Mouse (Mus musculus) liver, adult 2 months (tissue): Measurements from ENCODE around the gene Rufy1. TPM values are rescaled to one million over a fixed set of nuclear protein-coding genes. Genes with fewer than 3 reads are reported as not detected.
"Not testable (repeated sequence)": the region's sequence is repeated elsewhere in the genome, so short reads cannot be mapped to it uniquely, and the experiment has no call there.

Experiments used
- DNase-seq: peaks from one replicate; pipeline ENCODE4 v3.0.0-alpha.2; 2011; ENCODE audit warnings: low read depth, low spot score; ENCODE audit errors: extremely low read depth
- H3K27ac ChIP-seq: fragments of 200-500 bp; replicated peaks from 2 replicates; pipeline ENCODE4 v1.5.1; 2012; ENCODE audit warnings: low read depth, mild to moderate bottlenecking, control low read depth, inconsistent platforms, low read length; ENCODE audit not compliant: insufficient read depth
- H3K27me3 ChIP-seq: fragments of 200-500 bp; 2 replicates; pipeline ENCODE4 v1.6.1; 2012; ENCODE audit warnings: mild to moderate bottlenecking, moderate library complexity, low read length, inconsistent platforms; ENCODE audit not compliant: control insufficient read depth, insufficient read depth
- H3K36me3 ChIP-seq: fragments of 200-500 bp; 2 replicates; pipeline ENCODE4 v1.6.1; 2012; ENCODE audit warnings: low read length, inconsistent platforms; ENCODE audit not compliant: control insufficient read depth, insufficient read depth
- H3K4me1 ChIP-seq: fragments of 200-500 bp; 2 replicates; pipeline ENCODE4 v1.6.1; 2011; ENCODE audit warnings: low read length; ENCODE audit not compliant: control insufficient read depth, insufficient read depth
- H3K4me3 ChIP-seq: fragments of 200-500 bp; 2 replicates; pipeline ENCODE4 v1.5.1; 2011; ENCODE audit warnings: low read depth, mild to moderate bottlenecking, control low read depth, low read length, moderate library complexity; ENCODE audit not compliant: insufficient read depth
- H3K79me2 ChIP-seq: fragments of 200-500 bp; 2 replicates; pipeline ENCODE4 v1.6.1; 2012; ENCODE audit warnings: inconsistent platforms, mild to moderate bottlenecking, low read length, moderate library complexity; ENCODE audit not compliant: control insufficient read depth, insufficient read depth
- H3K9ac ChIP-seq: fragments of 200-500 bp; 2 replicates; pipeline ENCODE4 v1.6.1; 2012; ENCODE audit warnings: low read depth, mild to moderate bottlenecking, control low read depth, inconsistent platforms, low read length
- CTCF ChIP-seq: fragments of 200-500 bp; IDR thresholded peaks from 2 replicates; pipeline ENCODE4 v1.5.1; 2011; ENCODE audit warnings: low read depth, low read length, control low read depth
- POLR2A ChIP-seq: fragments of 200-500 bp; IDR thresholded peaks from 2 replicates; pipeline ENCODE4 v1.6.1; 2011; ENCODE audit warnings: low read length, control low read depth; ENCODE audit not compliant: insufficient read depth; ENCODE audit errors: extremely low read depth
- WGBS: fragments of 180-500 bp; shearing (Covaris S2); methylation state at CpG from one replicate; pipeline ENCODE4 v1.1.7; 2018; 5-methylcytosine and 5-hydroxymethylcytosine counted together
- polyA plus RNA-seq: library from polyadenylated mRNA; depleted of rRNA; stranded (reverse); fragments of >200 nt; gene quantifications from 2 replicates; pipeline ENCODE4 v1.2.3, GENCODE M21; 2012
- total RNA-seq: library from RNA; depleted of rRNA; stranded (reverse); fragments of >200 nt; gene quantifications from 2 replicates; pipeline ENCODE4 v1.2.3, GENCODE M21; 2014

Gene Rufy1
- total and polyA plus RNA-seq, 2 experiments = 8.1 to 10.6 TPM

GRCm38 (mm10) chr11:50371399-50371841 lies 59.5 kb downstream of the Rufy1 start:
- 20% methylated on average over 18 of the region's 18 CpGs for WGBS
- H3K9ac ChIP-seq = peak overlapping the region; percentile 50
- TF ChIP-seq POLR2A (no peak), CTCF (peak; percentile 66)
- H3K36me3 ChIP-seq = no peaks in the 10 kb centered on the region
- H3K79me2 ChIP-seq = no peaks in the 10 kb centered on the region
- DNase-seq = peak; percentile 35
- H3K4me3 ChIP-seq = peak overlapping the region; percentile 48; the same call in 1 of the 2 replicates
- H3K27ac ChIP-seq = no peak overlapping the region
- peaks cover 4% of the 10 kb centered on the region; the same call in 1 of the 2 replicates for H3K4me1 ChIP-seq
- H3K27me3 ChIP-seq = no peaks in the 10 kb centered on the region

- Histone ChIP-seq H3K9ac (no peak overlapping the region), H3K4me3 (no peak overlapping the region), H3K79me2 (no peaks in the 10 kb centered on the region), H3K27ac (no peak overlapping the region), H3K36me3 (no peaks in the 10 kb centered on the region), H3K4me1 (no peaks in the 10 kb centered on the region), H3K27me3 (no peaks in the 10 kb centered on the region)
- DNase-seq = no peak
- no peak for TF ChIP-seq CTCF
- no peak for TF ChIP-seq POLR2A
- WGBS = 70% methylated on average over 4 of the region's 4 CpGs
Observed at GRCm38 (mm10) chr11:50370969-50371368, 60.0 kb downstream of the Rufy1 start.

GRCm38 (mm10) chr11:50369360-50369911 lies 61.5 kb downstream of the Rufy1 start:
- Histone ChIP-seq H3K79me2 (no peaks in the 10 kb centered on the region), H3K9ac (no peak overlapping the region), H3K4me1 (no peaks in the 10 kb centered on the region), H3K27ac (no peak overlapping the region), H3K36me3 (no peaks in the 10 kb centered on the region), H3K27me3 (no peaks in the 10 kb centered on the region), H3K4me3 (no peak overlapping the region)
- DNase-seq = no peak
- 91% methylated on average over 5 of the region's 5 CpGs for WGBS
- no peak for TF ChIP-seq POLR2A
- no peak for TF ChIP-seq CTCF

DNA sequence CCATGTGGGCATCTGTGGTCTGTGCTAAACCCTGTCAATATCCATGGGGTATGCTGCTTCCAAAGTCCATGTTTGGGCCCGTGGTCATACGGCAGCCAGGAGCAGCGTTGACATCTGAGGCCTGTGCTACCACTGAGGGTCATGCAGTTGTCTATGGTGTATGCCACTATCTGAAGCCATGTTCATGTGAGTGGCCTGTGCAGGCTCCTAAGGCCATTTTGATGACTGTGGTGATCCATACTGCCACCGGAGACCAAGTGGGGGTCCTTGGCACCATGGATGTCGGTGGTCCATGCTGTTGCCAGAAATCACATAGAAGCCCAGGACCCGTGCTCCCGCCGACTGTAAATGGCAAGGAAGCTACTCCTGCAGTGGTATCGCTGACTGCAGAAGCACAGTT lies 63.4 kb downstream of the Rufy1 start:
- 74% methylated on average over 9 of the region's 9 CpGs for whole genome bisulfite sequencing
- Histone ChIP-seq H3K27me3 (no peaks in the 10 kb centered on the region), H3K36me3 (no peaks in the 10 kb centered on the region), H3K27ac (no peak overlapping the region), H3K9ac (no peak overlapping the region), H3K4me3 (no peak overlapping the region), H3K79me2 (no peaks in the 10 kb centered on the region), H3K4me1 (no peaks in the 10 kb centered on the region)
- no peak for DNase-seq
- no peak for TF ChIP-seq CTCF

DNA sequence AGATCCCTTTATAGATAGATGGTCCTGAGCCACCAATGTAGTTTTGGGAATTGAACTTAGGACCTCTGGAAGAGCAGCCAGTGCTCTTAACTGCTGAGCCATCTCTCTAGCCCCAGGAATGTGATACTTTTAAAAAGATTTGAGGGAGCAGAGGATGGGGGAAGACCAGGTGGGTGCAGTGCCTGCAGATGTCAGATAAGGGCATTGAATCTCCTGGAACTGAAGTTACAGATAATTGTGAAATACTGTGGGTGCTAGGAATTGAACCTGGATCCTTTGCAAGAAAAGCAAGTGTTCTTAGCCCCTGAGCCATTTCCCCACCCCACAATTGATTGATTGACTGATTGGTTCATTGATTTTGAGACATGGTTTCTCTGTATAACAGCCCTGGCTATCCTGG lies 65.6 kb downstream of the Rufy1 start:
- H3K79me2 ChIP-seq = no peaks in the 10 kb centered on the region
- H3K36me3 ChIP-seq = no peaks in the 10 kb centered on the region
- TF ChIP-seq CTCF (no peak), POLR2A (no peak)
- no peak overlapping the region for H3K27ac ChIP-seq
- H3K4me3 ChIP-seq = no peak overlapping the region
- H3K27me3 ChIP-seq = no peaks in the 10 kb centered on the region
- H3K9ac ChIP-seq = no peak overlapping the region
- no peak for DNase-seq
- no peaks in the 10 kb centered on the region for H3K4me1 ChIP-seq

- no peaks in the 10 kb centered on the region for H3K79me2 ChIP-seq
- peak; percentile 69 for DNase-seq
Observed at GRCm38 (mm10) chr11:50364548-50364947, 66.4 kb downstream of the Rufy1 start.

DNA sequence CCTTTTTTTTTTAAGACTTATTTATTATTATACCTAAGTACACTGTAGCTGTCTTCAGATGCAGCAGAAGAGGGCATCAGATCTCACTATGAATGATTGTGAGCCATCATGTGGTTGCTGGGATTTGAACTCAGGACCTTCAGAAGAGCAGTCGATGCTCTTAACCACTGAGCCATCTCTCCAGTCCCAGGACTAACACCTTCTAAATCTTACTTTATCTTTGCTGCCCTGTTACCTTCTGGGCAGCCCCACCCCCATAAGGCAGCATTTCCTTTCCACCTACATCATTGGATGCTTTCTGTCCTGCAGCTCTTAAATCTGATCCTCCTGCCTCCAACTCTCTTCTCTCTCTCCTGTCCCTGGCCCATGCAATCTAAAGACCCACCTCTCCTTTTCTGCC lies 69.6 kb downstream of the Rufy1 start:
- H3K27ac ChIP-seq, H3K79me2 ChIP-seq, DNase-seq, H3K36me3 ChIP-seq, H3K4me3 ChIP-seq, H3K27me3 ChIP-seq, H3K9ac ChIP-seq, H3K4me1 ChIP-seq: not testable (repeated sequence)
- WGBS = 92% methylated on average over 1 of the region's 1 CpGs

More at GRCm38 (mm10) chr11:50364548-50364947, 66.4 kb downstream of the Rufy1 start:
- 3% methylated on average over 4 of the region's 4 CpGs for WGBS
- peaks cover 2% of the 10 kb centered on the region; the same call in 1 of the 2 replicates for H3K4me1 ChIP-seq
- H3K36me3 ChIP-seq = no peaks in the 10 kb centered on the region
- TF ChIP-seq POLR2A (no peak), CTCF (peak; percentile 71)
- H3K27ac ChIP-seq = no peak overlapping the region
- H3K4me3 ChIP-seq = no peak overlapping the region
- no peaks in the 10 kb centered on the region for H3K27me3 ChIP-seq
- H3K9ac ChIP-seq = no peak overlapping the region
